Mouse (Mus musculus): ENCODE data around the gene Mbnl2.

Gene Mbnl2

GRCm38 (mm10) chr14:120275246-120276238 is at the start of gene Mbnl2:
Gene Mbnl2, plus strand, starts transcription at chr14:120275669.
- peak; percentile 100 for DNase-seq

- no peak for DNase-seq
Observed at GRCm38 (mm10) chr14:120232076-120232496, 43.4 kb upstream of the Mbnl2 start.

- DNase-seq: no peak
Observed at GRCm38 (mm10) chr14:120235610-120236009, 39.9 kb upstream of the Mbnl2 start.

- DNase-seq: peak; percentile 45
Observed at GRCm38 (mm10) chr14:120238501-120238900, 37.0 kb upstream of the Mbnl2 start.

GRCm38 (mm10) chr14:120240209-120240608 is 35.3 kb upstream of the Mbnl2 start:
- DNase-seq: no peak

- no peak for DNase-seq
Observed at GRCm38 (mm10) chr14:120242711-120243110, 32.8 kb upstream of the Mbnl2 start.

- DNase-seq: peak; percentile 54
Observed at GRCm38 (mm10) chr14:120245081-120245705, 30.3 kb upstream of the Mbnl2 start.

- DNase-seq: peak; percentile 62
Observed at GRCm38 (mm10) chr14:120253331-120253730, 22.1 kb upstream of the Mbnl2 start.

- peak; percentile 66 for DNase-seq
Observed at GRCm38 (mm10) chr14:120256146-120256545, 19.3 kb upstream of the Mbnl2 start.

- peak; percentile 65 for DNase-seq
Observed at GRCm38 (mm10) chr14:120256623-120257384, 18.7 kb upstream of the Mbnl2 start.

GRCm38 (mm10) chr14:120257483-120257882 is 18.0 kb upstream of the Mbnl2 start:
- DNase-seq: peak; percentile 78

- peak; percentile 28 for DNase-seq
Observed at GRCm38 (mm10) chr14:120259426-120259825, 16.0 kb upstream of the Mbnl2 start.

- DNase-seq: peak; percentile 86
Observed at GRCm38 (mm10) chr14:120261606-120262005, 13.9 kb upstream of the Mbnl2 start.

GRCm38 (mm10) chr14:120262660-120263379 is 12.6 kb upstream of the Mbnl2 start:
- peak; percentile 91 for DNase-seq

- peak; percentile 83 for DNase-seq
Observed at GRCm38 (mm10) chr14:120263380-120264135, 11.9 kb upstream of the Mbnl2 start.

- peak; percentile 88 for DNase-seq
Observed at GRCm38 (mm10) chr14:120265886-120266285, 9.6 kb upstream of the Mbnl2 start.

- peak; percentile 51 for DNase-seq
Observed at GRCm38 (mm10) chr14:120267130-120267529, 8.3 kb upstream of the Mbnl2 start.

GRCm38 (mm10) chr14:120270031-120270430 is 5.4 kb upstream of the Mbnl2 start:
- peak; percentile 84 for DNase-seq

GRCm38 (mm10) chr14:120270633-120271032 is 4.8 kb upstream of the Mbnl2 start:
- DNase-seq: peak; percentile 39

- peak; percentile 58 for DNase-seq
Observed at GRCm38 (mm10) chr14:120271096-120271495, 4.4 kb upstream of the Mbnl2 start.

- peak; percentile 84 for DNase-seq
Observed at GRCm38 (mm10) chr14:120273766-120274165, 1.7 kb upstream of the Mbnl2 start.

Data from heart, adult 11 months (tissue).